Mouse (Mus musculus) neutrophil, adult 5-6 weeks (primary cell): ENCODE results near the gene Ttl. TPM values are rescaled to one million over a fixed set of nuclear protein-coding genes. Genes with fewer than 3 reads are reported as not detected.

ENCODE experiments used
- ATAC-seq: fragments of 151-379, 151-347 bp; 2 replicates; pipeline ENCODE4 v1.8.0; 2017; ENCODE audit warnings: mild to moderate bottlenecking, moderate TSS enrichment; ENCODE audit not compliant: insufficient number of reproducible peaks, poor library complexity, low FRiP score, severe bottlenecking; ENCODE audit errors: extremely low read depth
- total RNA-seq: library from RNA; stranded (forward); fragments of 200-1000 nt; gene quantifications from 2 replicates; pipeline ENCODE4 v1.2.3, GENCODE M21; 2017

Ttl gene
- total RNA-seq, result 1.4 and 4.2 TPM in 2 replicates

- peak; percentile 59 for ATAC-seq
These were observed at the start of gene Ttl for GRCm38 (mm10) chr2:129065437-129066282. Gene Ttl (plus strand): TSS chr2:129065942.

- ATAC-seq, result no peak
These were observed 45.6 kb upstream of the Ttl start for GRCm38 (mm10) chr2:129020106-129020505.

GRCm38 (mm10) chr2:129024820-129025219 lies 40.9 kb upstream of the Ttl start:
- ATAC-seq, result no peak

GRCm38 (mm10) chr2:129035381-129035780 lies 30.4 kb upstream of the Ttl start:
- no peak for ATAC-seq

- ATAC-seq, result no peak
These were observed 27.3 kb upstream of the Ttl start for GRCm38 (mm10) chr2:129038426-129038936.

- ATAC-seq, result no peak
These were observed 26.7 kb upstream of the Ttl start for GRCm38 (mm10) chr2:129038937-129039631.

- no peak for ATAC-seq
These were observed 25.2 kb upstream of the Ttl start for GRCm38 (mm10) chr2:129040567-129040966.

GRCm38 (mm10) chr2:129046172-129046845 lies 19.4 kb upstream of the Ttl start:
- ATAC-seq, result no peak

- ATAC-seq, result no peak
These were observed 18.9 kb upstream of the Ttl start for GRCm38 (mm10) chr2:129046846-129047196.

GRCm38 (mm10) chr2:129047811-129048210 lies 17.9 kb upstream of the Ttl start, which contains the start of gene Vinac1:
Gene Vinac1 (minus strand): TSS chr2:129048172.
- ATAC-seq, result no peak

- no peak for ATAC-seq
These were observed 13.2 kb upstream of the Ttl start for GRCm38 (mm10) chr2:129052451-129052983.

GRCm38 (mm10) chr2:129055741-129056140 lies 10.0 kb upstream of the Ttl start:
- ATAC-seq, result no peak

GRCm38 (mm10) chr2:129056597-129056996 lies 9.1 kb upstream of the Ttl start:
- no peak for ATAC-seq

- no peak for ATAC-seq
These were observed 8.5 kb upstream of the Ttl start for GRCm38 (mm10) chr2:129057256-129057655.

GRCm38 (mm10) chr2:129057920-129058361 lies 7.8 kb upstream of the Ttl start:
- ATAC-seq, result no peak

GRCm38 (mm10) chr2:129061456-129062059 lies 4.2 kb upstream of the Ttl start:
- no peak for ATAC-seq

GRCm38 (mm10) chr2:129066326-129066725 lies 584 bp downstream of the Ttl start:
- ATAC-seq, result peak; percentile 21; the same call in 1 of the 2 replicates

- ATAC-seq, result no peak
These were observed 4.6 kb downstream of the Ttl start for GRCm38 (mm10) chr2:129070296-129070695.

GRCm38 (mm10) chr2:129078313-129078712 lies 12.6 kb downstream of the Ttl start:
- peak; percentile 44; the same call in 1 of the 2 replicates for ATAC-seq
